Mouse (Mus musculus) forebrain, embryonic 16.5 days (tissue): ENCODE measurements at regions not wholly inside any gene's neighbourhood (a gene's known extent, or its start where the extent isn't known, plus 50 kb on each side); places are given as distances from the start of the nearest gene placed in this dataset.
A peak's percentile ranks its signal among the peaks of the same experiment; 100 is the strongest.

Source experiments
- ATAC-seq: fragments of 200-750 bp; cut with Nextera tagmentation; 2 replicates; pipeline ENCODE4 v1.8.0; 2017; ENCODE audit warnings: mild to moderate bottlenecking, moderate library complexity
- H3K27ac ChIP-seq: fragments of 300-500 bp; sonication (generic); 2 replicates; pipeline ENCODE4 v1.5.1; 2014; ENCODE audit warnings: low read length, control low read depth
- H3K27me3 ChIP-seq: fragments of 300-500 bp; sonication (generic); replicated peaks from 2 replicates; pipeline ENCODE4 v1.6.1; 2014; ENCODE audit warnings: low read length; ENCODE audit not compliant: control insufficient read depth, insufficient read depth
- H3K36me3 ChIP-seq: fragments of 300-500 bp; sonication (generic); 2 replicates; pipeline ENCODE4 v1.6.1; 2014; ENCODE audit not compliant: control insufficient read depth, insufficient read depth
- H3K4me1 ChIP-seq: fragments of 300-500 bp; sonication (generic); replicated peaks from 2 replicates; pipeline ENCODE4 v1.6.1; 2014; ENCODE audit warnings: low read length; ENCODE audit not compliant: control insufficient read depth, insufficient read depth
- H3K4me2 ChIP-seq: fragments of 300-500 bp; sonication (generic); 2 replicates; pipeline ENCODE4 v1.6.1; 2014; ENCODE audit warnings: mild to moderate bottlenecking, low read length, control low read depth
- H3K4me3 ChIP-seq: fragments of 300-500 bp; sonication (generic); replicated peaks from 2 replicates; pipeline ENCODE4 v1.5.1; 2014; ENCODE audit warnings: mild to moderate bottlenecking, low read length, control low read depth
- H3K9ac ChIP-seq: fragments of 300-500 bp; sonication (generic); replicated peaks from 2 replicates; pipeline ENCODE4 v1.6.1; 2014; ENCODE audit warnings: low read depth, low read length, control low read depth
- H3K9me3 ChIP-seq: fragments of 300-500 bp; sonication (generic); 2 replicates; pipeline ENCODE4 v1.6.1; 2016; ENCODE audit warnings: low read length; ENCODE audit not compliant: control insufficient read depth
- WGBS: fragments of 180-500 bp; shearing (Covaris S2); extraction: QIAGEN DNeasy Blood & Tissue Kit; methylation state at CpG from one replicate; pipeline ENCODE4 v1.1.7; 2014; 5-methylcytosine and 5-hydroxymethylcytosine counted together

GRCm38 (mm10) chr3:41239801-41240200 is 157.0 kb upstream of the Pgrmc2 start:
- H3K9ac ChIP-seq: no peak overlapping the region
- no peaks in the 10 kb centered on the region for H3K27me3 ChIP-seq
- H3K4me3 ChIP-seq: no peak overlapping the region
- ATAC-seq: no peak
- H3K4me2 ChIP-seq: no peak overlapping the region
- no peaks in the 10 kb centered on the region for H3K36me3 ChIP-seq
- 65% methylated on average over 13 of the region's 13 CpGs for WGBS
- 0 out of 2 replicates have a peak, but pooled peaks cover 2% of the 10 kb centered on the region for H3K4me1 ChIP-seq
- no peaks in the 10 kb centered on the region for H3K9me3 ChIP-seq
- no peak overlapping the region for H3K27ac ChIP-seq

GRCm38 (mm10) chr3:41239246-41239645 is 156.4 kb upstream of the Pgrmc2 start:
- Histone ChIP-seq H3K36me3 (no peaks in the 10 kb centered on the region), H3K27ac (no peak overlapping the region), H3K9ac (no peak overlapping the region), H3K4me1 (0 out of 2 replicates have a peak, but pooled peaks cover 2% of the 10 kb centered on the region), H3K4me3 (no peak overlapping the region), H3K9me3 (no peaks in the 10 kb centered on the region), H3K27me3 (no peaks in the 10 kb centered on the region), H3K4me2 (no peak overlapping the region)
- WGBS: 79% methylated on average over 6 of the region's 6 CpGs
- ATAC-seq: no peak

- no peaks in the 10 kb centered on the region for H3K27me3 ChIP-seq
- H3K4me3 ChIP-seq: no peak overlapping the region
- no peak overlapping the region for H3K9ac ChIP-seq
- no peaks in the 10 kb centered on the region for H3K36me3 ChIP-seq
- no peak overlapping the region for H3K4me2 ChIP-seq
- WGBS: 81% methylated on average over 7 of the region's 7 CpGs
- H3K27ac ChIP-seq: no peak overlapping the region
- no peak for ATAC-seq
- H3K4me1 ChIP-seq: 0 out of 2 replicates have a peak, but pooled peaks cover 2% of the 10 kb centered on the region
- no peaks in the 10 kb centered on the region for H3K9me3 ChIP-seq
Measured at GRCm38 (mm10) chr3:41238046-41238445, 155.2 kb upstream of the Pgrmc2 start.

GRCm38 (mm10) chr3:41235610-41236009 is 152.8 kb upstream of the Pgrmc2 start:
- H3K9me3 ChIP-seq: no peaks in the 10 kb centered on the region
- no peak overlapping the region for H3K4me2 ChIP-seq
- WGBS: 95% methylated on average over 2 of the region's 2 CpGs
- H3K4me1 ChIP-seq: 0 out of 2 replicates have a peak, but pooled peaks cover 2% of the 10 kb centered on the region
- H3K9ac ChIP-seq: no peak overlapping the region
- no peak overlapping the region for H3K4me3 ChIP-seq
- no peaks in the 10 kb centered on the region for H3K36me3 ChIP-seq
- no peaks in the 10 kb centered on the region for H3K27me3 ChIP-seq
- ATAC-seq: no peak
- no peak overlapping the region for H3K27ac ChIP-seq

- H3K9me3 ChIP-seq: no peaks in the 10 kb centered on the region
- 0 out of 2 replicates have a peak, but pooled peaks cover 2% of the 10 kb centered on the region for H3K4me1 ChIP-seq
- no peak overlapping the region for H3K9ac ChIP-seq
- no peaks in the 10 kb centered on the region for H3K36me3 ChIP-seq
- no peak overlapping the region for H3K4me3 ChIP-seq
- H3K27ac ChIP-seq: no peak overlapping the region
- no peak overlapping the region for H3K4me2 ChIP-seq
- 78% methylated on average over 9 of the region's 9 CpGs for WGBS
- ATAC-seq: no peak
- no peaks in the 10 kb centered on the region for H3K27me3 ChIP-seq
Measured at GRCm38 (mm10) chr3:41234994-41235393, 152.1 kb upstream of the Pgrmc2 start.

GRCm38 (mm10) chr3:41234191-41234590 is 151.3 kb upstream of the Pgrmc2 start:
- no peak overlapping the region for H3K4me3 ChIP-seq
- no peak overlapping the region for H3K9ac ChIP-seq
- WGBS: 61% methylated on average over 7 of the region's 7 CpGs
- H3K36me3 ChIP-seq: no peaks in the 10 kb centered on the region
- no peaks in the 10 kb centered on the region for H3K27me3 ChIP-seq
- no peak overlapping the region for H3K4me2 ChIP-seq
- H3K9me3 ChIP-seq: no peaks in the 10 kb centered on the region
- 0 out of 2 replicates have a peak, but pooled peaks cover 1% of the 10 kb centered on the region for H3K4me1 ChIP-seq
- no peak for ATAC-seq
- no peak overlapping the region for H3K27ac ChIP-seq

GRCm38 (mm10) chr3:41233439-41233838 is 150.6 kb upstream of the Pgrmc2 start:
- ATAC-seq: peak; percentile 55
- H3K4me2 ChIP-seq: no peak overlapping the region
- H3K36me3 ChIP-seq: no peaks in the 10 kb centered on the region
- no peak overlapping the region for H3K4me3 ChIP-seq
- no peaks in the 10 kb centered on the region for H3K27me3 ChIP-seq
- H3K9ac ChIP-seq: no peak overlapping the region
- no peaks in the 10 kb centered on the region for H3K9me3 ChIP-seq
- no peak overlapping the region for H3K27ac ChIP-seq
- 61% methylated on average over 8 of the region's 8 CpGs for WGBS
- H3K4me1 ChIP-seq: peaks cover 3% of the 10 kb centered on the region

GRCm38 (mm10) chr3:41230961-41231377 is 148.1 kb upstream of the Pgrmc2 start:
- Histone ChIP-seq H3K9ac (no peak overlapping the region), H3K27ac (no peak overlapping the region), H3K36me3 (no peaks in the 10 kb centered on the region), H3K4me3 (no peak overlapping the region), H3K4me1 (peaks cover 5% of the 10 kb centered on the region), H3K4me2 (no peak overlapping the region), H3K9me3 (no peaks in the 10 kb centered on the region), H3K27me3 (no peaks in the 10 kb centered on the region)
- WGBS: 85% methylated on average over 3 of the region's 3 CpGs
- no peak for ATAC-seq

GRCm38 (mm10) chr3:41229493-41229892 is 146.6 kb upstream of the Pgrmc2 start:
- no peak overlapping the region for H3K27ac ChIP-seq
- no peaks in the 10 kb centered on the region for H3K9me3 ChIP-seq
- H3K4me1 ChIP-seq: peaks cover 5% of the 10 kb centered on the region
- no peaks in the 10 kb centered on the region for H3K27me3 ChIP-seq
- WGBS: 91% methylated on average over 2 of the region's 2 CpGs
- H3K4me2 ChIP-seq: no peak overlapping the region
- no peak overlapping the region for H3K4me3 ChIP-seq
- ATAC-seq: no peak
- no peak overlapping the region for H3K9ac ChIP-seq
- H3K36me3 ChIP-seq: no peaks in the 10 kb centered on the region

GRCm38 (mm10) chr3:41228536-41228935 is 145.7 kb upstream of the Pgrmc2 start:
- no peaks in the 10 kb centered on the region for H3K9me3 ChIP-seq
- H3K36me3 ChIP-seq: no peaks in the 10 kb centered on the region
- peaks cover 5% of the 10 kb centered on the region for H3K4me1 ChIP-seq
- ATAC-seq: peak; percentile 86
- peak overlapping the region; percentile 18; the same call in 1 of the 2 replicates for H3K4me2 ChIP-seq
- whole genome bisulfite sequencing: 13% methylated on average over 7 of the region's 7 CpGs
- no peak overlapping the region for H3K27ac ChIP-seq
- no peak overlapping the region for H3K4me3 ChIP-seq
- H3K27me3 ChIP-seq: no peaks in the 10 kb centered on the region
- H3K9ac ChIP-seq: no peak overlapping the region
